Mouse (Mus musculus): Measurements from ENCODE around the gene 4930579F01Rik. TPM values are rescaled to one million over a fixed set of nuclear protein-coding genes. Genes with fewer than 3 reads are reported as not detected.

The 4930579F01Rik gene
- polyA plus RNA-seq, 1 experiment from 2014 or later: not detected

GRCm38 (mm10) chr3:138130692-138131091, 62.9 kb downstream of the 4930579F01Rik start:
- H3K9me3 ChIP-seq (ENCODE audit: control insufficient read depth, low read length): no peaks in the 10 kb centered on the region
- ATAC-seq: no peak
- no peak overlapping the region for H3K27ac ChIP-seq (ENCODE audit: low read depth, low read length)
- H3K9ac ChIP-seq (ENCODE audit: low read depth, low read length): no peak overlapping the region
- WGBS: 30% methylated on average over 1 of the region's 1 CpGs
- no peak overlapping the region for H3K4me3 ChIP-seq (ENCODE audit: low read length)
- H3K4me1 ChIP-seq (ENCODE audit: control insufficient read depth, insufficient read depth, low read depth, low read length): no peaks in the 10 kb centered on the region
- no peaks in the 10 kb centered on the region for H3K27me3 ChIP-seq (replicated peaks; ENCODE audit: control insufficient read depth, insufficient read depth, low read length)
- H3K36me3 ChIP-seq (ENCODE audit: control insufficient read depth, insufficient read depth, low read length): no peaks in the 10 kb centered on the region
- no peak overlapping the region for H3K4me2 ChIP-seq (ENCODE audit: low read length)

GRCm38 (mm10) chr3:138129110-138129509, 64.5 kb downstream of the 4930579F01Rik start:
- H3K9me3 ChIP-seq (ENCODE audit: control insufficient read depth, low read length): no peaks in the 10 kb centered on the region
- H3K27me3 ChIP-seq (replicated peaks; ENCODE audit: control insufficient read depth, insufficient read depth, low read length): no peaks in the 10 kb centered on the region
- ATAC-seq: no peak
- H3K4me3 ChIP-seq (ENCODE audit: low read length): no peak overlapping the region
- no peak overlapping the region for H3K27ac ChIP-seq (ENCODE audit: low read depth, low read length)
- H3K36me3 ChIP-seq (ENCODE audit: control insufficient read depth, insufficient read depth, low read length): no peaks in the 10 kb centered on the region
- no peaks in the 10 kb centered on the region for H3K4me1 ChIP-seq (ENCODE audit: control insufficient read depth, insufficient read depth, low read depth, low read length)
- no peak overlapping the region for H3K9ac ChIP-seq (ENCODE audit: low read depth, low read length)
- no peak overlapping the region for H3K4me2 ChIP-seq (ENCODE audit: low read length)
- WGBS: 96% methylated on average over 6 of the region's 6 CpGs

- Histone ChIP-seq H3K27me3 (replicated peaks; ENCODE audit: control insufficient read depth, insufficient read depth, low read length) (no peaks in the 10 kb centered on the region), H3K4me1 (ENCODE audit: control insufficient read depth, insufficient read depth, low read depth, low read length) (no peaks in the 10 kb centered on the region), H3K4me2 (ENCODE audit: low read length) (no peak overlapping the region), H3K27ac (ENCODE audit: low read depth, low read length) (no peak overlapping the region), H3K4me3 (ENCODE audit: low read length) (no peak overlapping the region), H3K36me3 (ENCODE audit: control insufficient read depth, insufficient read depth, low read length) (no peaks in the 10 kb centered on the region), H3K9ac (ENCODE audit: low read depth, low read length) (no peak overlapping the region), H3K9me3 (ENCODE audit: control insufficient read depth, low read length) (no peaks in the 10 kb centered on the region)
- WGBS: 92% methylated on average over 10 of the region's 10 CpGs
- no peak for ATAC-seq
Observed at GRCm38 (mm10) chr3:138123842-138124241, 69.8 kb downstream of the 4930579F01Rik start.

GRCm38 (mm10) chr3:138121461-138121860, 72.2 kb downstream of the 4930579F01Rik start:
- H3K27me3 ChIP-seq (replicated peaks; ENCODE audit: control insufficient read depth, insufficient read depth, low read length): no peaks in the 10 kb centered on the region
- 93% methylated on average over 2 of the region's 2 CpGs for WGBS
- H3K4me2 ChIP-seq (ENCODE audit: low read length): no peak overlapping the region

GRCm38 (mm10) chr3:138119444-138120105, 74.0 kb downstream of the 4930579F01Rik start:
- H3K4me3 ChIP-seq (ENCODE audit: low read length): no peak overlapping the region
- H3K4me2 ChIP-seq (ENCODE audit: low read length): no peak overlapping the region
- no peak overlapping the region for H3K27ac ChIP-seq (ENCODE audit: low read depth, low read length)
- no peaks in the 10 kb centered on the region for H3K36me3 ChIP-seq (ENCODE audit: control insufficient read depth, insufficient read depth, low read length)
- H3K4me1 ChIP-seq (ENCODE audit: control insufficient read depth, insufficient read depth, low read depth, low read length): no peaks in the 10 kb centered on the region
- H3K9me3 ChIP-seq (ENCODE audit: control insufficient read depth, low read length): no peaks in the 10 kb centered on the region
- WGBS: 91% methylated on average over 16 of the region's 16 CpGs
- no peak overlapping the region for H3K9ac ChIP-seq (ENCODE audit: low read depth, low read length)
- H3K27me3 ChIP-seq (replicated peaks; ENCODE audit: control insufficient read depth, insufficient read depth, low read length): no peaks in the 10 kb centered on the region
- ATAC-seq: no peak

More at GRCm38 (mm10) chr3:138121461-138121860, 72.2 kb downstream of the 4930579F01Rik start:
- Histone ChIP-seq H3K4me3 (ENCODE audit: low read length) (no peak overlapping the region), H3K9me3 (ENCODE audit: control insufficient read depth, low read length) (no peaks in the 10 kb centered on the region), H3K27ac (ENCODE audit: low read depth, low read length) (no peak overlapping the region), H3K4me1 (ENCODE audit: control insufficient read depth, insufficient read depth, low read depth, low read length) (no peaks in the 10 kb centered on the region), H3K36me3 (ENCODE audit: control insufficient read depth, insufficient read depth, low read length) (no peaks in the 10 kb centered on the region), H3K9ac (ENCODE audit: low read depth, low read length) (no peak overlapping the region)
- ATAC-seq: no peak

GRCm38 (mm10) chr3:138118831-138119230, 74.8 kb downstream of the 4930579F01Rik start:
- no peak overlapping the region for H3K27ac ChIP-seq (ENCODE audit: low read depth, low read length)
- ATAC-seq: no peak
- H3K4me3 ChIP-seq (ENCODE audit: low read length): no peak overlapping the region
- no peak overlapping the region for H3K9ac ChIP-seq (ENCODE audit: low read depth, low read length)
- no peaks in the 10 kb centered on the region for H3K9me3 ChIP-seq (ENCODE audit: control insufficient read depth, low read length)
- no peaks in the 10 kb centered on the region for H3K27me3 ChIP-seq (replicated peaks; ENCODE audit: control insufficient read depth, insufficient read depth, low read length)
- no peaks in the 10 kb centered on the region for H3K36me3 ChIP-seq (ENCODE audit: control insufficient read depth, insufficient read depth, low read length)
- H3K4me2 ChIP-seq (ENCODE audit: low read length): no peak overlapping the region
- WGBS: 74% methylated on average over 14 of the region's 14 CpGs
- no peaks in the 10 kb centered on the region for H3K4me1 ChIP-seq (ENCODE audit: control insufficient read depth, insufficient read depth, low read depth, low read length)

GRCm38 (mm10) chr3:138118392-138118791, 75.2 kb downstream of the 4930579F01Rik start:
- WGBS: 78% methylated on average over 6 of the region's 6 CpGs
- no peaks in the 10 kb centered on the region for H3K4me1 ChIP-seq (ENCODE audit: control insufficient read depth, insufficient read depth, low read depth, low read length)
- no peak for ATAC-seq
- no peak overlapping the region for H3K4me2 ChIP-seq (ENCODE audit: low read length)
- H3K9ac ChIP-seq (ENCODE audit: low read depth, low read length): no peak overlapping the region
- no peaks in the 10 kb centered on the region for H3K27me3 ChIP-seq (replicated peaks; ENCODE audit: control insufficient read depth, insufficient read depth, low read length)
- H3K9me3 ChIP-seq (ENCODE audit: control insufficient read depth, low read length): no peaks in the 10 kb centered on the region
- no peak overlapping the region for H3K4me3 ChIP-seq (ENCODE audit: low read length)
- H3K27ac ChIP-seq (ENCODE audit: low read depth, low read length): no peak overlapping the region
- no peaks in the 10 kb centered on the region for H3K36me3 ChIP-seq (ENCODE audit: control insufficient read depth, insufficient read depth, low read length)

GRCm38 (mm10) chr3:138116871-138117270, 76.8 kb downstream of the 4930579F01Rik start:
- Histone ChIP-seq H3K27me3 (replicated peaks; ENCODE audit: control insufficient read depth, insufficient read depth, low read length) (no peaks in the 10 kb centered on the region), H3K9ac (ENCODE audit: low read depth, low read length) (no peak overlapping the region), H3K9me3 (ENCODE audit: control insufficient read depth, low read length) (no peaks in the 10 kb centered on the region), H3K4me2 (ENCODE audit: low read length) (no peak overlapping the region), H3K4me1 (ENCODE audit: control insufficient read depth, insufficient read depth, low read depth, low read length) (no peaks in the 10 kb centered on the region), H3K27ac (ENCODE audit: low read depth, low read length) (no peak overlapping the region), H3K36me3 (ENCODE audit: control insufficient read depth, insufficient read depth, low read length) (no peaks in the 10 kb centered on the region), H3K4me3 (ENCODE audit: low read length) (no peak overlapping the region)
- 91% methylated on average over 4 of the region's 4 CpGs for WGBS
- no peak for ATAC-seq

- Histone ChIP-seq H3K36me3 (ENCODE audit: control insufficient read depth, insufficient read depth, low read length) (no peaks in the 10 kb centered on the region), H3K9ac (ENCODE audit: low read depth, low read length) (no peak overlapping the region), H3K27me3 (replicated peaks; ENCODE audit: control insufficient read depth, insufficient read depth, low read length) (no peaks in the 10 kb centered on the region), H3K9me3 (ENCODE audit: control insufficient read depth, low read length) (no peaks in the 10 kb centered on the region), H3K4me1 (ENCODE audit: control insufficient read depth, insufficient read depth, low read depth, low read length) (no peaks in the 10 kb centered on the region), H3K27ac (ENCODE audit: low read depth, low read length) (no peak overlapping the region), H3K4me3 (ENCODE audit: low read length) (no peak overlapping the region), H3K4me2 (ENCODE audit: low read length) (no peak overlapping the region)
- ATAC-seq: no peak; the same call in 1 of the 2 replicates
- 82% methylated on average over 17 of the region's 17 CpGs for WGBS
Observed at GRCm38 (mm10) chr3:138114106-138114505, 79.5 kb downstream of the 4930579F01Rik start.

All from hindbrain, embryonic 16.5 days (tissue).